Mouse (Mus musculus) embryo, embryonic 9.5 days (tissue): ENCODE data around the gene Manf.

Source experiments
- DNase-seq: peaks from one replicate; pipeline ENCODE4 v3.0.0-alpha.2; 2017; ENCODE audit errors: extremely low spot score

Gene Manf

GRCm38 (mm10) chr9:106891829-106892551 is at the start of gene Manf:
TSS of gene Manf (minus strand) at chr9:106891979.
- peak; percentile 96 for DNase-seq

GRCm38 (mm10) chr9:106934998-106935397 is 43.2 kb upstream of the Manf start:
- DNase-seq = no peak

DNA sequence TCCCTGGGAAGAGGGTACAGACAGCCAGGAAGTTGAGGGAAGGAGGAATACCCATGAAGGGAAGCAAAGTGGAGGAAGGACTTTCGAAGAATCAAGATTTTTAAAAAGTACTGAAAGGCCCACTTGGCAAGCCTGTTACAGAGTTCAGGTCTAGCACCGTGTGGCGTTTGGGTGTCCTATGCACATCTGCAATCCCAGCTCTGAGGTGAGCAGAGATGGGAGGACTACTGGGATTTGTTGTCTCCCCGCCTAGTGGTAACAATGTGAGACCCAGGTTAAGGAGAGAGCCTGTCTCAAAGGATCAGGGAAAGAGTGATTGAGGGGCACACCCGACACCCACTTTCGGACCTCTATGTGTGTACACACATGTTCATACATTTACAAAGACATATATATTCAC is 23.1 kb upstream of the Manf start:
- no peak for DNase-seq

DNA sequence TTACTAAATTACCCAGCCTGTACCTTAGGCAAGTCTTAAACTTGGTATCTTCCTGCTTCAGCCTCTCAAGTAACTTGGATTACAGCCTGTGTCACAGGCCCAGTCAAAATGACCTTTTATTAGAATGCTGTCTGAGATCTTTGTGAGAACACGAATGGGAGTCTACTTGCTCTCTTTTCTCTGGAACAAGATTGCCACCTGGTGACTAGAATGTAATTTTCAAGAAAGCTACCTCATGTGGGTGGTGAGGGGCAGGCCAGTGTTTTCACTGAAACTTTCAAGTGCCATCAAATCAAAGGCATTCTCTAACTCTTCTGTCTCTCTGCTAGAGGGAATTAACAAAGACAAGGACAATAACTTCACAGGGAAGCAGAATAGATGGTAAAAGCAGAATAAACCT is 22.0 kb upstream of the Manf start:
- no peak for DNase-seq

- no peak for DNase-seq
These were observed 19.8 kb upstream of the Manf start for GRCm38 (mm10) chr9:106911624-106912023.

GRCm38 (mm10) chr9:106908715-106909114 is 16.9 kb upstream of the Manf start:
- no peak for DNase-seq

DNA sequence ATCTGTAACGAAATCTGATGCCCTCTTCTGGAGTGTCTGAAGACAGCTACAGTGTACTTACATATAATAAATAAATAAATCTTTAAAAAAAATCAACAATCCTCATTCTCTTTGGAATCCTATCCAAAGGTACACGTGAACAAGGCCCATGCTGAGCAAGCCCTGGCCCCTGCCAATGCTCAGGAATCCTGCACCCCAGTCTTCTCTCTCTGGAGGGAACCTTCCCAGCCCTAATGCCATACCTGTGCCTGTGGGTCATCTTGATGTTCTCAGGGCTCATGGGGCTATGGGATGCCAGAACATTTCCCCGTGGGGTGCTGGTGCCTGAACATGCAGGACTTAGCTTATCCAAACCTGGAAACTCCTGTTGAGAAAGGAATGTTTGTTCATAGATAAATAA is 16.4 kb upstream of the Manf start:
- no peak for DNase-seq

- no peak for DNase-seq
These were observed 14.8 kb upstream of the Manf start for GRCm38 (mm10) chr9:106906597-106906996.

DNA sequence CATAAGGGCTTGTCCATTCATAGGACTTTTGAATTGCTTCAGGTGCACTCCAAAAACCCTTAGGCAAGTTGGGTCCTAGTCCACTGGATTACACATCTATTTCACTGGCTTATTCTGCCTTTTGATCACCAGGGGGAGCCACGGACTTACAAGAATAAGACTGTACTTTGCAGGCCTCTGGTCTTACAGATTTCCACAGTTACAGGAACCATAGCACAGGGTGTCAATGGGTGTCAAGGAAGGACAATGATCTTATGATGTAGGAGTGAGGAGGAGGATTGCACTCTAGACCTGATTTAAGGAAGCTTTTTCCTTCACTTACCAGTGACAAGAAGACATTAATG is 12.0 kb upstream of the Manf start:
- no peak for DNase-seq

- no peak for DNase-seq
These were observed 11.5 kb upstream of the Manf start for GRCm38 (mm10) chr9:106903099-106903790.

DNA sequence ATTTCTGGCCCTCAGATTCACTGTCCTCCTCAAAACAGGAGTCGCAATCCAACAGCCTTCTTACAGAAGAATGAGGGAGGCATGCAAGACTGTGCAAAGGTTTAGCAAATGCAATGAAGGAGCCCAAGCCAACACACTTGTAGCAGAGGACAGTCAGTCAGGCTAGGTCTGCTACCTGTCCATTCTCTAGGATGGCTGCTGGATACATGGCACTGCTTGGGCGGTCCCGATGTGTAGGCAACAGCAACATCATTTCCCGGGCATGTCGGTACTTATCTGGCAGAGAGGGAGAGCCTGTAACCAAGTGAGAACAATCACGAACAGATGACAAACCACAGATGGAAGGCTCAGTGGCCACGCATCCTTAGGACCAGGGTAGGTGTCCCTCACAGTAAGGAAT is 9.8 kb upstream of the Manf start:
- no peak for DNase-seq

DNA sequence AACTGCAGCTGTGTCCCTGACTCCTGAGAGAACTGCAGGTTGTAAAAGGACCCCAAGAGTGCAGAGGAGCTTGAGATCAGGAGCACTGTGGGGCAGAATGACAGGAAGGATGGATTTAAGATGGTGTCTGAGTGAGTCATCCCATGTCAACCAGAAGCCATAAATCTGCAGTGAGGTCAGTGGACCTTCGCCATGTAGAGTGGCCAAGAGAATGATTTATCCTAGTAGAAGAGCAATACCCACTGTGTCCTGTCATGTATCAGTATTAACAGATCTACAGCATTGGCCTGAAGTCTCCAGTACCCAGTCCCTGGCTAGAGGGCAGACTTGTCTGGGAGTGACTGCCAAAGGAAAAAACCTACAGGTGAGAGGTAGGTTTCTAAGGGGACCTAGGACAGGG is 7.1 kb upstream of the Manf start:
- DNase-seq = no peak

DNA sequence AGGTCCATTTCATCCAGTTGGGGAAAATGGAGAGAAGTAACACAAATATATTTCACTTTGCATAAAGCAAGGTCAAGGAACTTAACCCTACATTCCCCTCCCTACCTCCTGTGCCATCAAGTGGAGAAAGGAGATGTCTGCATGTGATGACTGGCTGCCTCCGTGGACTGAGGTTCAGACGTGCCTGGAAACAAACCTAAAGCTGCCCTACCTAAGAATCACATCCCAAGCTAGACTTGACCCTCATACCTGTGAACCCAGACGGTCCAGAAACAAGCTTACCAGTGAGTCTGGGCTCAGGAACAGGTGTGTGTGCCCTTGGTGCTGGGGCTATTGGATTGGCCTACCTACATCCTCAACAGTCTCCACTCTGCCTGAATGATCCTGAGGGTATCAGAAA is 1.5 kb upstream of the Manf start:
- no peak for DNase-seq

DNA sequence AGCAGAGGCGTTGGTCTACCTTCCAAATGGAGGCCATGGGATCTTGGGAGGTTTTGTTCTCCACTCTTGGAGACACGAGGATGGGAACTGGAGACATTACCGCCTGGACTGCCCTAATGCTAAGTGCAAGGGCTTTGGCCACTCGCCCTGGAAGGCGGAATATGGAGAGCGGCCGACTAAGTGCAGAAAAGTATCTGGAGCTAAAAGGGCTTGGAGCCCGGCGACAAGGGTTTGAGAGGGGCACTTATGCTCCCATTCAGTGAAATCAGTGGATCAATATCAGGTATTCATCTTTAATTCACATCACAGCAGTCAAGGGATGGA is 735 bp upstream of the Manf start:
- DNase-seq = no peak

DNA sequence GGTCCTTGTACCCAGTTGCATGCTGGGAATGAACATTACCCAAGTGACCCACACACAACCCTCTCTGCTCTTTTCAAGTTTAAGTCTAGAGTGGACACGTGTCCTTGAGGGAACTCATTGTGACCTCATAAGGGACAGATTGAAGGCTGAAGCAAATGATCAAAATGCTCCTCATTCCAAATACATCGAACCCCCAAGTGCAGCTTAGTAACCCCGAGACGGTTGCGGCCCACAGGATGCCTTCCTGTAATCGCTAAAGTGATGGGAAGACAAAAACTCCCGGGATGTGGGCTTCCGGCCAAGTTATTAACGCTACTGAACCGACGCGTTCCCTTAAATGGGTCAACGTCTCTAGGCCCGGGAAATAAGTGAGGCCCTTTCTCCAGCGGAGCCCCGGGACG is 438 bp downstream of the Manf start:
- no peak for DNase-seq

GRCm38 (mm10) chr9:106890496-106891240 is 1.1 kb downstream of the Manf start:
- DNase-seq = no peak

DNA sequence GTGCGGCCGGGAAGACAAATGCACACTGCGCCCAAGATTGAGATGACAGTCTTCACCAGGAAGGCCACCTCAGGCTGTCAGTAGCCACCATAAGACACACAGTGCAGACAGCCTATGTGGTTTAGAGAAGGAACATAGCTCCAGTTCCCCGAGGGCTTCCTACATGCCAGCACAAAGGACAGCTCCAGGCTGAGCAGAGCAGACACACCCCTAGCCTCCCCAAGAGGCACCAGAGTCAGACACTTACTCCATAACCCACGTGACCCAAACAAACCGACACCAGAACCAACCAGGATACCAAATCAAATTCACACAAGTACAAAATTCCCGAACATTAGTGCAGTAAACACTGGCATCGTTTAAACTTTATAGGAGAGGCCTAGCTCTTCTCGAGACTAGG is 2.5 kb downstream of the Manf start:
- no peak for DNase-seq

- DNase-seq = no peak
These were observed 3.4 kb downstream of the Manf start for GRCm38 (mm10) chr9:106888346-106888745.

DNA sequence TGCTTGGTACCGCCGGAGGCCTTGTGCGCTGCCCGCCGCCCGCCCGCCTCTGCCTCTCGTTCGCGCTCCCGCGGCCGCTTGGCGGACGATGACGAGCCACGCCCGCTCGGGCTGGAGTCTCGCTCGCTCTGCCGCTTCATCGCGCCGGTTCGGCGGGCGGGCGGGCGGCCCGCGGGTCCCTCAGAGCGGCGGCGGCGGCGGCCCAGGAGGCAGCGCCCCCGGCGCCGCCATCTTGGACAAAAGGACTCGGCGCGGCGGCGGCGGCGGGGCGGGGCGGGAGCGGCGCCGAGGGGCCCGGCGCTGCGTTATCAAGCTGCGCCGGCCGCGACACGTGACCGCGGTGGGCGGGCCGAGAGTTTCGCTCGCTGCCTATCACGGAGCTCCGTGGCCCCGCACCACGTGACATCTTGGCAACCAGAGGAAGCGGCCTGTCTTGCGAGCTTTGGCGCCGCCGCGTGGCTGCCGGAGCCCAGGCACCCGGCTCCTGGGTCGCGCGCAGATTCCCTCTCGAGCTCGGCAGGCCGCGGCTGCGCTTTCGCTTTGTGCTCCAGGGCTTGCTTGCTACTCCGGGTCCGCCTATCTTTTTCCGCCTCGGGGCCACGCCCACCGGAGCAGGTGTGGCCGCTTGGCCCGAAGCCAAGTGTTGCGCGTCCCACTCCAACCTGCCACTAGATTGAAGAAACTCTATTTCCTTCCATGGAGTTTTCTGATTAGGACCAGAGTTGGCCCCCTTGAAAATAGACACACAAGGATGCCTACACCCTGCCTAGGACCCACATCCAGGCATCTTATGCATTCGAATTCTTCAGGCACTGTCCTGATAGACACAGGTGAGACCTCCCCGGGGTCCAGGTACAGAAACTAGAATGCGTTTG is 4.7 kb downstream of the Manf start, which contains the start of gene Rbm15b:
Gene Rbm15b (minus strand): TSS at position 601 of the 875 bp plus-strand sequence.
- DNase-seq = peak; percentile 96

DNA sequence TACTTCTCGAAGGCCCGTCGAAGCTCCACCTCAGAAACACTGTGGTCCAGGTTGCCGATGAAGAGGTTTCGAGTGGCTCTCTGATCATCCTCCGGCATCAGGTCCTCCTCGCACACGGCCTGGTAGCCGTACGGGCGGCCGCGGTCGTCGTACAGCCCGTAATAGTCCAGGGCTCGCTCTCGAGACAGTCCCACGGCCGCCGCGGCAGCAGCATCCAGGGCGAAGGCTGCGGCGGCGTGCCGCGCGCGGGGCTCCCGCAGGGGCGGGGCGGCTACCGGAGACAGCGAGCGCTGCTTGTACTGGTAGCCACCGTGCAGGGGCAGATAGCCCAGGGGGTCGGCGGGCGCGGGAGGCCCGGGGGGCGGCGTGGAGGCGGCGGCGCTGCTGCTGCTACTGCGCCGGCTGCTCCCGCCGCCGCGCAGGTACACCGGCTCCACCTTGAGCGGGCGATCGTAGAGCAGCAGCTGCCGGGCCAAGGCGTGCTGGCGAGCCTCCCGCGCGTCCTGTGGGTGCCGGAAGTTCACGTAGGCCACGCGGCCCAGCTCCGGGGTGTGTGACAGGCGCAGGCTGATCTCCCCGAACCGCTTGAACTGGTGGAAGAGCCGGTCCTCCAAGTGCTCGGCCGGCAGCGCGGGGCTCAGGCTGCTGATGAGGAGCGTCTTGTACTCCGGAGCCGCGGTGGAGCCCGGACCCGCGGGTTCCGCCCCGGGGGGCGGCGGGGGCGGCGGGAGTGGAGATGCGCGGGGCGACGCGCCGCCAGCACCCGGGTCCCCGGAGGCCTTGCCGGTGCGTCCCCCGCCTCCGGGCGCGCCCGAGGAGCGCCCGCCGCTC is 5.7 kb downstream of the Manf start:
- peak; percentile 62 for DNase-seq
